Mouse (Mus musculus) right cerebral cortex, adult 18-20 months (tissue): ENCODE measurements around the gene Fyb2.
A peak's percentile ranks its signal among the peaks of the same experiment; 100 is the strongest.

Experiments
- DNase-seq: peaks from one replicate; pipeline ENCODE4 v3.0.0; 2022; ENCODE audit warnings: mixed read lengths

The Fyb2 gene

DNA sequence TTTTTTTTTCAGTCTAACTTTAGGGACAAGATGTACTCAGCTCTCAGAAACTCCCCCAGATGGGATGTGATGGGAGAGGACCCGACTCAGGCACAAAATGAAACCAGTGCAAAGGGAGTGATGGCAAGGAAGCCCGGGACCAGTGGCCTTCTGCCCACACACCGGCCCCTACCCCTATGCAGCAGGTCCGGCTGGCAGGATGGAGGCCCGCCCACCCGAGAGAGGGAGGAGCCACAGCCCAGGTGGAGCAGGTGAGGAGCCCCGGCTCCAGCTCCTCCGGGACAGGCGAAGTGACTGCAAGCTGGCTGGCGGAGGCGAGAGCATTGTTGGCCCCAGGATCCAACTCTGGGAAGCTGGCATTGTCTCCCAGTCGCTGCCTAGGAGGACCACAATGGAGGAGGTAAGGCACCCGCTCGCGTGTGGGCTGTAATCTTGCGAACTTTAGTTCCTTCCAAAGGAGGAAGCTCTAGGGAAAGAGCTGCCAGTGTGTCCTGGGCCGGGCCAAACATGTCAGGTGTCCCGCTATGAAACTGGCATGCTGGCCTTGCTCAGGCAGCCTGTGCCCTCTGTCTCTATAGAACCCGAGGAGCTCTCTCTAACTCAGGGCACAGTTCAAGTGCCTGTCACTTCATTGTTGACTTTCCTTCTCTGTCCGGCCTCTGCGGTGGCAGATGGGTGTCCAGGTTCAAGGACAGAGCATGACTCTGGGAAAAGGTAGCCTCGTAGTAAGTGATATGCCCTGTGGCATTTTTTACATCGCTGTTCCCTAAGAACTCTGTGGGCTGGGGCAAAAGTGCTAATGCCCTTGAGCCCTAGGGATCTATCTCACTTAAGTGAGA lies at the start of gene Fyb2:
Fyb2 (plus strand) TSS at position 166 of the 839 bp plus-strand sequence.
- DNase-seq, result no peak

GRCm38 (mm10) chr4:104864397-104864796 lies 48.9 kb upstream of the Fyb2 start:
- no peak for DNase-seq

GRCm38 (mm10) chr4:104869581-104869980 lies 43.7 kb upstream of the Fyb2 start:
- DNase-seq, result no peak

- no peak for DNase-seq
Measured at GRCm38 (mm10) chr4:104870196-104870595, 43.1 kb upstream of the Fyb2 start.

GRCm38 (mm10) chr4:104875832-104876231 lies 37.4 kb upstream of the Fyb2 start:
- no peak for DNase-seq

DNA sequence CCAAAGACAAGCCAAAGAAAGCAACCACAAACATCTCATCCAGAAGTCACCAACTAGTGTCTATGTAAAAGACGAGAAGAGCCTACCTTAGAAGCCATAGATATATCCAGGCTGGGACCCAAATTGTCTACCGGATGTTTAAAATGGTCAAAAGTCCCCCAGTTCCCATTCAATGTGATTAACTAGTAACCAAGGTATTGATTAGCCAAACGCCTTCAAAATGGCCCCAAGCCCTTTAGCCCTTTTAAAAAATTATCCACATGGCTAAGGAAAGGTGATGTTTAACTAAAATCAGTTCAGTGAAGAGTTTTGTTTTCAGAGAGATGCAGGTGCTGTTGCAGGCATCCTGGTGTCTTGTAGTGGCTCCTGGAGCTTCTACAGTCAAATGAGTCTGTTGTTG lies 36.9 kb upstream of the Fyb2 start, which contains the start of gene C8a:
C8a (minus strand) TSS at position 76 of the 400 bp plus-strand sequence.
- no peak for DNase-seq

GRCm38 (mm10) chr4:104887486-104887885 lies 25.8 kb upstream of the Fyb2 start:
- DNase-seq, result no peak

DNA sequence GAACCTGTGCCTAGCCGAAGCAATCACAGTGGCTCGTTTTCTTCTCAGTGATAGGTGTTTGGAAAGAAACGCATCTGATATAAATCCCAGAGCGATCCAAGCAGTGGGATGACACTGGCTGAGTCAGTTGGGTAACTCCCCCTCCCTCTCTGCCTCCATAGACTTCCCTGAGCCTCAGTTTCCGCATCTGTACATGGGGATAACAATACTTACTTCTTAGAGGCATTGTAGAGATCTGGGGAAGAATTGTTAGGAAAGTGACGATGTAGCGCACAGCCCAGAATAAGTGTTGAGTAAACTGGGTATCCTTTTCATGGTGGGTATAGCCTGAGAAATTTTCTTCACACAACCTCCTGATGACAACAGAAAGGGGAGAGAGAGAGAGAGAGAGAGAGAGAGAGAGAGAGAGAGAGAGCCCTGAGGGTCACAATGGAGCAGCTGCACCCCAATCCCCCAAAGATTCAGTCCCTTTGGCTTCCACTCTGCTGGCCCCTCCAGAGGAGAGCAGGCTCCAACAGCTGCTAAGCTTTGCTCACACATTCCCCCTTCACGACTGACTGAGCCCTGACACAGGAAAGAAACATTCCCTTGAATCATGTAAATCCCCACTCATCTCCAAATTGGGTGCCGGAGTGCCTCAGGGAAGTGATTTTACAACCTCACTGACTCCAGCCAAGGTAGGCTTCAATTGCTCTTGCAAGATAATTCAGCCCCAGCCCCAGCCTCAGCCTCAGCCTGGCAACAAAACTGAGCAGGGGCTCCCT lies 24.6 kb upstream of the Fyb2 start:
- no peak for DNase-seq

- no peak for DNase-seq
Measured at GRCm38 (mm10) chr4:104891708-104892107, 21.5 kb upstream of the Fyb2 start.

GRCm38 (mm10) chr4:104893588-104893987 lies 19.7 kb upstream of the Fyb2 start:
- DNase-seq, result no peak

DNA sequence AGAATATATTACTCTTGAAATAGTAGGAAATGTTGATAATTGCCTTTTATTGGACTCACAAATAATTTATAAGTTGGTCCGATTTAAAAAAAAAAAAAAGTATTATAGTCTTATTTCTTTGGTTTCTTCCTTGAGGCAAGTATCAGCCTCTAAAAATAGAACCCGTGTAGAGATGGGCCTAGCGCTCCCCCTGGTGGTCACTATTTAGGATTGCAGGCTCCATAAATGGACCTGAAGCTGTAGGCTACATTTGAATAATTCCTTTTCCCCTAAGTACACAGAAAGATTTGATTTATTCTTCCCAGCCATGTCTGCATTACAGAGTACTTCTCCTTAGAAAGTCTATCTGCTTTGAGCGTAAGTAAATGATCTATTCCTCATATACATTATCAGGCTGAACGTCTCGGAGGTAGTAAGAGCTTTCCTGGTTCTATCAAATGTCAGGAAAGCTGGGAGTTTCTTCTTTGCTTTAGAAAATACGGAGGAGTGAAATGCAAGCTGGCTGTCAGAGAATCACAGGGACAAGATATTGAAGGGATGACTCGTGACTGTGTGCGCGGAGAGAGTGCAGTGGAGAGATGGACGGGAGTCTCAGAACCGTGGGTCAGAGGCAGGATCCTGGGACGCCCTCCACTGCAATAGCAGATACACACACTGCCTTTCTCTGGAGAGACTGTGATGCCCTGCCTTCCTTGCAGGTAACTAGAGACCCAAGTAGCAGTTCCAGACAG lies 19.1 kb upstream of the Fyb2 start:
- peak; percentile 80 for DNase-seq

GRCm38 (mm10) chr4:104902836-104903235 lies 10.4 kb upstream of the Fyb2 start:
- no peak for DNase-seq

DNA sequence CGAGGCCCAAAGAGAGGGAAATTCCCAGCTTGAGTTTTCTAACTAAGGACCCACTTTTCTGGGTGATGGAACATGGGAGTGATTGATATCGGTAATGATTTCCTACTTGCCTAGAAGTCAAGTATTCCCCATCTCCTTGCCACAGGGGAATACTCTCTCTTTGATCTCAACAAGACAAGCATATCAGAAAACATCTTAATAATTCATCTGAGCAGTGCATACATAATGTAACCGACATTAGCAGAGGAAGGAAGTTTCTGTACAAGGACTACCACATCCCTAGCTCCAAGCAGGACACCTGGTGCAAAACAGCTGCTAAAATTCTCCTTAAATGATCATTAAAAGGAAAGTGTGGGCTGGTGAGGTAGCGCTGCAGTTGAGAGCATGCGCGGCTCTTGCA lies 8.2 kb upstream of the Fyb2 start:
- no peak for DNase-seq

GRCm38 (mm10) chr4:104911685-104912084 lies 1.6 kb upstream of the Fyb2 start:
- DNase-seq, result peak; percentile 73

GRCm38 (mm10) chr4:104914711-104915247 lies 1.5 kb downstream of the Fyb2 start:
- DNase-seq, result no peak

GRCm38 (mm10) chr4:104918017-104918416 lies 4.8 kb downstream of the Fyb2 start:
- no peak for DNase-seq

DNA sequence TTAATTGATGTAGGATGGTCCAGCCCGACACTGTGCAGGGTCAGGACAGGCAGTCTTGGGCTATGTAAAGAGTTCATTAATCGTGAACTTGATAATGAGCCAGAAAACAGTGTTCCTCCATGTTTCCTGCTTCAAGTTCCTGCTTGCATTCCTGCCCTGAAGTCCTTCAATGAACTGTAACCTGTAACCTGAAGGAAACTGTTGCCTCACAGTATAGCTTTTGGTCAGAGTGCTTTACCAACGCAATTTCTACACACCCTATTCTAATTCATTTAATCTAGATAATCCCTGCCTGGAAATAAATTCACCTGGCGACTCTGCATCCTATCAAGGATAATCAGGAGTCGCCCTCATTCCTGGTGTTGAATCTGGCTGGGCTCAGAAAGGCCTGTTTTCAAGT lies 12.1 kb downstream of the Fyb2 start:
- no peak for DNase-seq

DNA sequence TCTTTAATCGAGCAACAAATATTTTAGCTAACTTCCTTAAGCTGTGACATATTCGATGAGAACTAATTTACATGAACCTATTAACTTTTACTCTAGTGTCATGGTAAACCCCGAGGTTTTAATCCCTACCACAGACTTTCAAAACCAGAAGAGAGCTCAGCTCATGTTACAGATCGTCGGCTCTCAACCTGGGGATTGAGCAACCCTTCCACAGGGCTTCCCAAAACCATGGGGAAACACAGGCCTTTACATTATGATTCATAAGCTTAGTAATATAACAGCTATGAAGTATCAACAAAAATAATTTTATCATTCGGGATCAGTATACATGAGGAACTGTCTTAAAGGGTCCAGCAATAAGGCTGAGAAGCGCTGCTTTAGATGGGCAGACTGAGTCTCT lies 15.9 kb downstream of the Fyb2 start:
- no peak for DNase-seq

- no peak for DNase-seq
Measured at GRCm38 (mm10) chr4:104933620-104934019, 20.4 kb downstream of the Fyb2 start.

DNA sequence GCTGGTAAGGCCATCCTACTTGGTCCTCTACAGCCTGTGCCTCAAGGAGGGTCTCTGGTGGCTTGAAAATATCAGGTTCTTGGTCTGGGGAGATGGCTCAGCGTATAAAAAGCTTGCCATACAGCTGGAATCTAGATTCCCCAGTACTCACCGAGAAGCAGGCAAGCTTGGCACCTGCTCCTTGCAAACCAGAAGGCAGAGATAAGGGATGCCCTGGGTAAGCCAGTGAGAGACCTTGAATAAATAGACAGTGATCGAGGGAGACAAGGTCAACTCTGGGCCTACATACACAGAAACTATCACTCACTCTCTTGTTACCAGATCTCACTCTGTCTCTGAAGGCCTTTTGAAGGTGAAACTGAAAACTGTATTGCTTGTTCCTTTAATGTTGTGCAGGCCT lies 21.7 kb downstream of the Fyb2 start:
- no peak for DNase-seq

- DNase-seq, result no peak
Measured at GRCm38 (mm10) chr4:104935436-104935835, 22.2 kb downstream of the Fyb2 start.

- no peak for DNase-seq
Measured at GRCm38 (mm10) chr4:104936011-104936410, 22.8 kb downstream of the Fyb2 start.

DNA sequence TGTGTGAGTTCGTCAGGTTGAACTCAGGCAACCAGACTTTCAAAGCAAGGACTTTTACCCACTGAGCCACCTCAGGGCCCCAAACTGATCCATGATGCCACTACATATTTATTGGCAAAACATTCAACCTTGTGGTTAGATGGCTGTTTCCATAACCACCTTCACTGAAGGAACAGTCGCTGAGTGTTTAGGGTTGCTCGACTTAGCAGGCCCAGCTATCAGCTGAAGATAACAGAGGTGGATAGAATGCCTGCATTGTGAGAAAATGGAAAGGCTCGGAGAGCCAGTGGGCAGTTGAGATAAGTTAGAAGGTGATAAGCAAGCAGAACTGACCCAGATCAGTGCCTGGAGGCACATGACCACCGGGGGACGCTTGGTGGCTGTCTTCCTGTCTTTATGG lies 26.3 kb downstream of the Fyb2 start:
- DNase-seq, result no peak
